Mouse (Mus musculus): ENCODE data around the gene Vps13c. TPM values are rescaled to one million over a fixed set of nuclear protein-coding genes. Genes with fewer than 3 reads are reported as not detected.

Vps13c gene
- polyA plus RNA-seq, 1 experiment from 2014 or later: 4.2 TPM

DNA sequence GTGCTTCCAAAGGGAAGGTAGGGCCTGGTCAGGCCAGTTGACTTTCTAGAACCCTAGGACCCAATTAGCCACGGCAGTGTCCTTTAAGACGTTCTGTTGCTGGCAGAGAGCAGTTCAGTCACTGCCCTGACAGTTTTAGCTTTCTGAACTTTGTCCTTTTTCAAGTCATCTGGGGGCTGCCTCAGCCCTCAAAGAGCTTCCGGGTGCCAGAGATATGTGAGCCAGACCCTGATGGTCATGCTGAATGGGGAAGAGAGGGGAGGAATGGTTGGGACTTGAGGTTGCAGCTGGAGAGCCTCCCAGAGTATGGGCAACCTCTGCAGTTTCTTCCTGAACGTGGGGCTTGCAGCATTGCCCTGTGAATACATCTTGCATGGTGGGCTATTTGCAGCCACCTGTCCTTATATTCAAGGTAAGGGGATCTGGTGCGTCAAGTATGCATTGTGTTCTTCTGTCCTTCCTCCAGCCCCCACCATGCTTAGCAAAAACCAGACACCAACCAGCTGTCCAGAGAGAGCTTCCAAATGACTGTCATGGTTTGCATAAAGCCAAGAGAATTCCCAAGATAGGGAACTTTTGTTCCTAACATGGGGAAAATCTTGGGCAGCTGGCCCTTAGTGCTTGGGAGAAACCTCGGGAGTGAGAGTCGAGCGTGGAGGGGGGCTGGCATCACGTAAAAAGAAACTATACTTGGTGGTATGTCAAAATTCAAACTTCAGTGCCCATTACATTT is 182.3 kb downstream of the Vps13c start:
- Histone ChIP-seq H3K4me3 (ENCODE audit: low read length) (no peak overlapping the region), H3K9me3 (ENCODE audit: control insufficient read depth, low read length) (no peaks in the 10 kb centered on the region), H3K9ac (ENCODE audit: low read depth, low read length) (no peak overlapping the region), H3K36me3 (ENCODE audit: control insufficient read depth, insufficient read depth, low read length) (no peaks in the 10 kb centered on the region), H3K4me1 (ENCODE audit: control insufficient read depth, insufficient read depth, low read length) (no peaks in the 10 kb centered on the region), H3K27me3 (replicated peaks; ENCODE audit: control insufficient read depth, insufficient read depth, low read length) (no peaks in the 10 kb centered on the region), H3K4me2 (ENCODE audit: low read depth, low read length) (no peak overlapping the region), H3K27ac (ENCODE audit: low read length) (no peak overlapping the region)
- WGBS: 56% methylated on average over 9 of the region's 9 CpGs
- no peak for ATAC-seq

DNA sequence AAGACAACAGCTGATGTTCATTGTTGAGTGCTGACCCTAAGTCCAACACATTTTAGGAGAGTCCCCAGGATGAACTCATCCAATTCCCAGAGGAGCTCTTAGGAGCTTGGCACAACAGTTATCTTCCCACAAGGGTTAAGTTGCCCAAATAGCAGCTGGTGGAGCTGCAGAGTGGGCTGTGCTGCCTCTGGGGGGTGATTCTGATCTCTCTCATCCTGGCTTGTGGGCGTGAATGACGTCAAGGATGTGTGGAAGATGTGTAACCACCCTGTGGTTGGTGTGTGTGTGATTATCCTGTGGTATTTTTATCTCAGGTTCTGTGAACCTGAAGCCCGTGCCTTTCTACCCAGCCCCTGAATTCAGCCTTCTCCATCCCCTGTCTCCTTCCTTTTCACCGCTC is 188.4 kb downstream of the Vps13c start:
- WGBS: 64% methylated on average over 4 of the region's 4 CpGs
- Histone ChIP-seq H3K36me3 (ENCODE audit: control insufficient read depth, insufficient read depth, low read length) (no peaks in the 10 kb centered on the region), H3K27me3 (replicated peaks; ENCODE audit: control insufficient read depth, insufficient read depth, low read length) (no peaks in the 10 kb centered on the region), H3K4me2 (ENCODE audit: low read depth, low read length) (no peak overlapping the region), H3K9ac (ENCODE audit: low read depth, low read length) (no peak overlapping the region), H3K4me3 (ENCODE audit: low read length) (no peak overlapping the region), H3K9me3 (ENCODE audit: control insufficient read depth, low read length) (no peaks in the 10 kb centered on the region), H3K4me1 (ENCODE audit: control insufficient read depth, insufficient read depth, low read length) (no peaks in the 10 kb centered on the region), H3K27ac (ENCODE audit: low read length) (no peak overlapping the region)
- ATAC-seq: no peak

DNA sequence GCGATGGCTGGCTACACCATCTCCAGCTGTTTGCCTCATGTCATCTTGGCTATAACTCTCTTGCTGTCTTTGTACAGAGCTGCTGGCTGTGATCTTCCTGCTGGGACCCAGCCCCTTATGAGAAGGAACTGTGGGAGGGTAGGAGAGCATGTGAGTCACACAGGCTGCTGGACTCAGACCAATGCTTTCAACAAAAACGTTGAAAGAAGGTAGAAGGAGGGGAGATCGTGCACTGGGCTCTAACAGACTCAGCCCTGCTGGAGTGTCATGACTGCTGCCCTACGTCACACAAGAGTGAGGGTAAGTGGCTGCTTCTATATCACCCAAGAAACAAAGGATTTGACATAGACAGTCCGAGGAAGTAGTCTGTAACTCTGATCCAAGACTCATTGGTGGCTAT is 193.6 kb downstream of the Vps13c start:
- Histone ChIP-seq H3K27me3 (replicated peaks; ENCODE audit: control insufficient read depth, insufficient read depth, low read length) (no peaks in the 10 kb centered on the region), H3K27ac (ENCODE audit: low read length) (no peak overlapping the region), H3K9me3 (ENCODE audit: control insufficient read depth, low read length) (no peaks in the 10 kb centered on the region), H3K36me3 (ENCODE audit: control insufficient read depth, insufficient read depth, low read length) (no peaks in the 10 kb centered on the region), H3K4me3 (ENCODE audit: low read length) (no peak overlapping the region), H3K9ac (ENCODE audit: low read depth, low read length) (no peak overlapping the region), H3K4me2 (ENCODE audit: low read depth, low read length) (no peak overlapping the region), H3K4me1 (ENCODE audit: control insufficient read depth, insufficient read depth, low read length) (no peaks in the 10 kb centered on the region)
- ATAC-seq: no peak
- WGBS: 63% methylated on average over 5 of the region's 5 CpGs

Other genes with a start within 250 kb of the Vps13c start
- gene C2cd4b, start 81.0 kb upstream of the Vps13c start, polyA plus RNA-seq (2015; fragmentation: Nextera tagmentation; extraction: Ambion mirVana): 0.11 TPM in 1 of 2 replicates, not detected in the other
- 0.24 and 0.54 TPM in 2 replicates for gene C2cd4a, start 8.1 kb upstream of the Vps13c start, polyA plus RNA-seq (2015; fragmentation: Nextera tagmentation; extraction: Ambion mirVana)